Mouse (Mus musculus) neutrophil, adult 59 days (primary cell): ENCODE results near the gene Cadps2. TPM values are rescaled to one million over a fixed set of nuclear protein-coding genes. Genes with fewer than 3 reads are reported as not detected.

Experiments used
- total RNA-seq, 2 experiments: library from RNA; stranded (reverse); gene quantifications; 1 replicate in 1 of 2; 2 replicates in 1 of 2; pipeline ENCODE4 v1.2.4; 2023

Cadps2 gene
- not detected for total RNA-seq

DNA sequence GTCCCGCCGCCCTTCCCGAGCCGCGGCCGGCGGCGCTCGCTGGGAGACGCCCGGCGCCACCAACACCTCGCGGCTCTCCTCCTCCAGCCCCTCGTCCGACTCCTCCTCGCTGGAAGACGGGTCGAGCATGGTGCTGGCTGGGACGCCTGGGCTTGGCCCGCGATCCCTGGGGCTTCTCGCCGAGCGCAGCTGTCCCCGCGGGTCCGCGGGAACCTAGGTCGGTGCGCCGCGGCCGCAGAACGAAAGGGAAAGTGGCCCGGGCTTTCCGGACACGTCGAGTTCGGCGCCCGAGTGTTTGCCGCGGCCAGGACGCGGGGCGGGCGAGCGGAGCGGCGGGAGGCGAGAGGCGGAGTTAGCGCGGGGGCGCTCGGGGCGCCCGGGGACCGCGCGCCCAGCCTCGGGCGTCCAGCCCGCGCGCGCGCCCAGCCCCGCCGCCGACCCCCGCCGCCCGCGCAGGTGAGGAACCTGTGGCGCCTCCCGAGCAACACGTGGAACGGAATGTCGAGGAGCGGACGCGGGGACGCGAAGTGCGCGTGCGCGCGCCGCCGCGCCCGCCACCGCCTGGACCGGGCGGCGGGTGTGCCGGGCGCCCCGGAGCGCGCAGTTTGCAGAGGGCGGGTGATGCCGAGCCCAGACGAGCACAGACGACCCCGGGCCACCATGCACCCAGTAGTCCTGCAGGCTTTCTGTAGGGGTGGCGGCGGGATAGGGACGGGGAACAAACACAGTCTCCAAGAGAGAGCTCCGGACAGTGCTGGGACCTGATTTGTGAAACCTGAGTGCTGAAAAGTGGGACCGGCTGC lies at the start of gene Cadps2:
TSS of gene Cadps2 (minus strand) at position 413 of the 803 bp plus-strand sequence.

DNA sequence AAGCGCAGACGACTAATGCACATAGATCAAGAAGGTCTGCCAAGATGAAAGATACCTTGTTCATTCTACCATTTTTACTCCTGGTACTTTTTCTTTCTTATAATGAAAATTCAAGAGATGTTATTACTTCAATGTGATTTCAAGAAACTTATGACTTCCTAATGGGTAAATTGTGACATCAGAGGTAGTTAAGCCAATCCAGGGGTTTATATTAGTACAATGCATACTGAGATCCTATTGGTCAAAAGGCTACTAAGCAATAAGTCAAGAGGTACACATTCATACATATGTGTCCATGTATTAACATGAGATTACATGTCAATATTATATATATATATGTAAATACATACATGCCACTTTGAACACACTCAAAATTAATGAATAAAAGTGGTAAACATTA lies 184.2 kb downstream of the Cadps2 start, which contains the start of gene Rnf148:
TSS of gene Rnf148 (minus strand) at position 101 of the 400 bp plus-strand sequence.

DNA sequence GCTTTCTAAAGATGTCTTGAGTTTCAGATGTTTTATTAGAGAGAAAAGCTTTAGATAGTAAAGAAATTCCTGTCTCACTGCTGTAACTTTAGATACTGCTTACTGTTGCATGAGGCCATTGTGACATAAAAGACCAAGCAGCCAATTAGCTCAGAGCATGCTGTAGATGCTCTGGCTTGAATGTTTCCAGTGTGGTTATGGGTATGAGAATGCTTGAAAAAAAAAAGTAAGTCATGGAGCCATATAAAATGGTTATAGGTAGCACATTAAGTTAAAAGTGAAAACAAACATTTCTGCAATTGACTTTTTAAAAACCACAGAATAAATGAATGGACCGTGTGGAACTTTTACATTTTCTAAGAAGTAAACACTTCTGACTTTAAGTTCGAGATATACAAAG lies 189.0 kb downstream of the Cadps2 start, which contains the start of gene Rnf133:
TSS of gene Rnf133 (minus strand) at position 101 of the 400 bp plus-strand sequence.

DNA sequence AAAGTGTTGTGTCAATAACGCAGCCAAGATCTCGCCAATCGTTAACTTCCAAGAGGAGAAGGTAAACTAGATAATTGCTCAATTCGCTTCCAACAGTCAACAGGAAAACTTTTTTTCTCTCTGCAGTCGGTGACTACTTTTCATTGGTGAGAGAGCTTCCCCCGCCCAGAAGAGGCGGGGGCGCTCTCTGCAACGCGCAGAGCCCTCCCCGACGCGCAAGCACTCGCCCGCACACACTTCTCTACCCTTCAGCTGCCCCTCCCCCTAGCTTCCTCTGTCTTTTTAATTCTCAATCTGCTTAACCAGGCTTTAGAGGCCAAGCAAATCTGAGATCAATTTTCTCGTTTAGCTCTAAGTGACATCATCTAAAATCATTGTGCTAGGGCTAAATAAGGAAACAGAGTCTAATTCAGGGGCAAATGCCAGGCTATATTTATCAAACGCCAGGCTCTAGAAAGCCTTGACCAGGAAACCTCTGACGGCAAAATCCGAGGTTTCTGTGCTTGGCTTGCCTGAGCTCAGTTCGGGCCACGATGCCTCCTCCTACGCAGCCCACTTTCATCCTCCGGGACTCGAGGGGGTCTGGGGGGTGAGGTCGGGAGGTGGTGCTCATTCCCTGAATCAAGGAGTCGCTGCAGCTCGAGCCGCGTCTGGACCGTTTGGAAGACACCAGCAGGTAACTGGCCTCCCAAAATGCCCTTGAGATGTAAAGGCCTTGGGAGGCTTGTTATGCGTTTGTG lies 590.7 kb downstream of the Cadps2 start, which contains the start of gene Fezf1:
TSS of gene Fezf1 (minus strand) at position 50 of the 740 bp plus-strand sequence.

Other genes starting within 250 kb of the Cadps2 start
- not detected for gene Rnf133, start 189.1 kb downstream of the Cadps2 start, total RNA-seq
- gene Rnf148, start 184.3 kb downstream of the Cadps2 start, total RNA-seq = not detected
- gene Tas2r118, start 130.6 kb upstream of the Cadps2 start, total RNA-seq = not detected